Mouse (Mus musculus) stomach, postnatal 0 days (tissue): ENCODE measurements around the gene Ppfibp2. TPM values are rescaled to one million over a fixed set of nuclear protein-coding genes. Genes with fewer than 3 reads are reported as not detected.
A peak's percentile ranks its signal among the peaks of the same experiment; 100 is the strongest.

Experiments used
- ATAC-seq: fragments of 200-750 bp; cut with Nextera tagmentation; 2 replicates; pipeline ENCODE4 v1.8.0; 2017; ENCODE audit not compliant: low FRiP score, low TSS enrichment
- DNase-seq: peaks from one replicate; pipeline ENCODE4 v3.0.0-alpha.2; 2016; ENCODE audit warnings: low spot score
- H3K27ac ChIP-seq: fragments of 300-500 bp; sonication (generic); replicated peaks from 2 replicates; pipeline ENCODE4 v1.5.1; 2014; ENCODE audit warnings: mild to moderate bottlenecking, control low read depth
- H3K27me3 ChIP-seq: fragments of 300-500 bp; sonication (generic); 2 replicates; pipeline ENCODE4 v1.6.1; 2014; ENCODE audit warnings: low read length; ENCODE audit not compliant: control insufficient read depth, insufficient read depth
- H3K36me3 ChIP-seq: fragments of 300-500 bp; sonication (generic); 2 replicates; pipeline ENCODE4 v1.6.1; 2014; ENCODE audit warnings: low read length, mixed read lengths; ENCODE audit not compliant: control insufficient read depth, insufficient read depth
- H3K4me1 ChIP-seq: fragments of 300-500 bp; sonication (generic); replicated peaks from 2 replicates; pipeline ENCODE4 v1.6.1; 2014; ENCODE audit warnings: antibody characterized with exemption; ENCODE audit not compliant: control insufficient read depth, insufficient read depth
- H3K4me2 ChIP-seq: fragments of 300-500 bp; sonication (generic); replicated peaks from 2 replicates; pipeline ENCODE4 v1.6.1; 2014; ENCODE audit warnings: low read depth, mild to moderate bottlenecking, control low read depth, moderate library complexity
- H3K4me3 ChIP-seq: fragments of 300-500 bp; sonication (generic); 2 replicates; pipeline ENCODE4 v1.5.1; 2014; ENCODE audit warnings: low read depth, low read length, control low read depth
- H3K9ac ChIP-seq: fragments of 300-500 bp; sonication (generic); 2 replicates; pipeline ENCODE4 v1.6.1; 2014; ENCODE audit warnings: mild to moderate bottlenecking, low read length, control low read depth, mixed read lengths
- H3K9me3 ChIP-seq: fragments of 300-500 bp; sonication (generic); 2 replicates; pipeline ENCODE4 v1.6.1; 2016; ENCODE audit warnings: low read length; ENCODE audit not compliant: control insufficient read depth
- CTCF ChIP-seq: IDR thresholded peaks from 2 replicates; pipeline ENCODE4 v1.5.1; 2016; ENCODE audit warnings: antibody characterized with exemption, low read depth, mild to moderate bottlenecking, moderate library complexity
- EP300 ChIP-seq: optimal IDR thresholded peaks from 2 replicates; pipeline ENCODE3; 2016; ENCODE audit warnings: antibody characterized with exemption
- WGBS: fragments of 180-500 bp; shearing (Covaris S2); extraction: QIAGEN DNeasy Blood & Tissue Kit; methylation state at CpG from one replicate; pipeline ENCODE4 v1.1.7; 2014; 5-methylcytosine and 5-hydroxymethylcytosine counted together
- polyA plus RNA-seq: library from polyadenylated mRNA; unstranded; fragments of >200 nt; fragmentation: Nextera tagmentation; extraction: Ambion mirVana; gene quantifications from 2 replicates; pipeline ENCODE4 v1.2.1, GENCODE M21; 2015

Ppfibp2 gene
- polyA plus RNA-seq, 1 experiment from 2014 or later, result 17.8 TPM

DNA sequence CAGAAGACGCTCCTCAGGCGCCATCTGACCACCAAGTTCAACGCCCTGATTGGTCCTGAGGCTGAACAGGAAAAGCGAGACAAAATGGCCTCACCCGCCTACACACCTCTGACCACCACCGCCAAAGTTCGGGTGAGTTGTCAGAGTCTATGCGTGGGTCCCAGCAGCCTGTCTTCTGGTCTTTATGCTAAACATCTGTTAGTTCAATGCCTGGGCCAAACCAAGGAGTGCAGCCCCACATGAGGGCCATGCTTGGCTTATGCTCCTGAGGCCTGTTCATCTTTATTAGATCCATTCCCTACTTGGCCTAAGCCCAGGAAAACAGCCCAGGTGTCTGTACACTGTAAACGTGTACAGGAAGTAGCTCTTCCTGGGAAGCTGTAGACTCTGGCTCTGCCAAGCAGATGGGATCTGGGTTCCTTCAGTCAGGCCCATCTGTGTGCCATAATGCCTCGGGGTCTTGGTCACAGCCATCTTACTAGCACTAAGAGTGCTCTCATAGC lies 148.0 kb downstream of the Ppfibp2 start:
- peaks cover 17% of the 10 kb centered on the region for H3K36me3 ChIP-seq
- no peak for TF ChIP-seq CTCF
- TF ChIP-seq EP300, result no peak
- H3K27me3 ChIP-seq, result no peaks in the 10 kb centered on the region
- ATAC-seq (no peak), DNase-seq (no peak)
- no peak overlapping the region for H3K9ac ChIP-seq
- no peaks in the 10 kb centered on the region for H3K9me3 ChIP-seq
- H3K4me2 ChIP-seq, result no peak overlapping the region
- H3K4me1 ChIP-seq, result no peaks in the 10 kb centered on the region
- no peak overlapping the region for H3K4me3 ChIP-seq
- 85% methylated on average over 10 of the region's 10 CpGs for WGBS
- H3K27ac ChIP-seq, result no peak overlapping the region

DNA sequence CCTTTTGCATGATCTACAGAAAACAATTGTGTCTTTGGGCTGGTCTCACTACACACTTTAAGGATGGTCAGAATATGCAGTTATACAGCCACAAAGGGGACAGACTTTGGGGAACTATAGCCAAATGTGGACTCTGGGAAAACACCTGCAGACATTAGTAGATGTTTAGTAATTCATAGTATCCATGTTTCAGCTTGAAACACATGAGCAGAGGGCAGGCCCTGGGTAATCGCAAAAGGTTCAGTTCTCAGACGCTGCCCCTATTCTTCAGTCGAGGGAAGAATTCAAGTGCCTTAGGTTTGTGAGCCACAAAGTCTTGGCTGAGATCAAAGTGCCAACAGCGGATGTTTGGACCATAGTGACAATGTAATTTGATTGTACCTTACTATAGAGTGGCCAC lies 149.4 kb downstream of the Ppfibp2 start:
- Histone ChIP-seq H3K9ac (no peak overlapping the region), H3K9me3 (no peaks in the 10 kb centered on the region), H3K4me2 (no peak overlapping the region), H3K36me3 (peaks cover 17% of the 10 kb centered on the region), H3K4me3 (no peak overlapping the region), H3K27me3 (no peaks in the 10 kb centered on the region), H3K27ac (no peak overlapping the region), H3K4me1 (no peaks in the 10 kb centered on the region)
- ATAC-seq (no peak), DNase-seq (peak; percentile 6)
- TF ChIP-seq EP300 (no peak), CTCF (no peak)
- WGBS, result 84% methylated on average over 4 of the region's 4 CpGs

GRCm38 (mm10) chr7:107745111-107745510 lies 150.1 kb downstream of the Ppfibp2 start:
- TF ChIP-seq EP300, result no peak
- Histone ChIP-seq H3K4me2 (no peak overlapping the region), H3K27ac (no peak overlapping the region), H3K27me3 (no peaks in the 10 kb centered on the region), H3K36me3 (peaks cover 17% of the 10 kb centered on the region), H3K9me3 (no peaks in the 10 kb centered on the region), H3K9ac (no peak overlapping the region), H3K4me1 (no peaks in the 10 kb centered on the region), H3K4me3 (no peak overlapping the region)
- 68% methylated on average over 2 of the region's 2 CpGs for WGBS
- no peak for ATAC-seq
- peak; percentile 10 for DNase-seq

- Histone ChIP-seq H3K4me2 (no peak overlapping the region), H3K9me3 (no peaks in the 10 kb centered on the region), H3K27me3 (no peaks in the 10 kb centered on the region), H3K36me3 (peaks cover 17% of the 10 kb centered on the region), H3K4me1 (no peaks in the 10 kb centered on the region), H3K9ac (no peak overlapping the region), H3K27ac (no peak overlapping the region), H3K4me3 (no peak overlapping the region)
- DNase-seq (peak; percentile 11), ATAC-seq (no peak)
- 87% methylated on average over 8 of the region's 8 CpGs for WGBS
- TF ChIP-seq EP300 (no peak), CTCF (no peak)
These were observed 151.0 kb downstream of the Ppfibp2 start for GRCm38 (mm10) chr7:107746036-107746435.

DNA sequence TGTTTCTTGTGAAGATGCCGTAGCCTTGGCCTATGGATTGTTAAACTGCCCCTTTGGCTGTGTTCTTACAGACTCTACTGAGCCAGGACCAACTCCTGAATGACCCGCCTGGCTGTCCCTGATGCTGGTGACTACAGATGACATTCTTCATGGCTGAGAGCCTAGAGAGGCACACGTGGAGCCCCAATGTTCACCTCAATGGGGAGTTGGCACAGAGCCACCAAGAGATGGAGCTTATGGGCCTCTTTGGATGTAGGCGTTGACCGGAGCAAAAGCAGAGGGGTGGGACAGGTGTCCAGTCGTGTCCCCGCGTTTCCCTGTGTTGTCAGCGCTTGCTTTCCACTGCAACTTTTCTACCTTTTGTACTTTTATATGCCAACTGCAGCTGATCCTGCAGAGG lies 152.5 kb downstream of the Ppfibp2 start:
- Histone ChIP-seq H3K9me3 (no peaks in the 10 kb centered on the region), H3K9ac (no peak overlapping the region), H3K27ac (no peak overlapping the region), H3K27me3 (no peaks in the 10 kb centered on the region), H3K4me3 (no peak overlapping the region), H3K36me3 (peaks cover 17% of the 10 kb centered on the region), H3K4me1 (no peaks in the 10 kb centered on the region), H3K4me2 (no peak overlapping the region)
- TF ChIP-seq CTCF (no peak), EP300 (no peak)
- 82% methylated on average over 9 of the region's 9 CpGs for WGBS
- DNase-seq (no peak), ATAC-seq (no peak)

GRCm38 (mm10) chr7:107747954-107748353 lies 152.9 kb downstream of the Ppfibp2 start:
- DNase-seq (peak; percentile 73), ATAC-seq (peak; percentile 38; the same call in 1 of the 2 replicates)
- TF ChIP-seq CTCF (peak; percentile 88), EP300 (no peak)
- no peak overlapping the region for H3K4me3 ChIP-seq
- H3K9me3 ChIP-seq, result no peaks in the 10 kb centered on the region
- H3K27ac ChIP-seq, result no peak overlapping the region
- no peaks in the 10 kb centered on the region for H3K4me1 ChIP-seq
- 13% methylated on average over 2 of the region's 2 CpGs for WGBS
- no peak overlapping the region for H3K9ac ChIP-seq
- peaks cover 16% of the 10 kb centered on the region for H3K36me3 ChIP-seq
- no peaks in the 10 kb centered on the region for H3K27me3 ChIP-seq
- H3K4me2 ChIP-seq, result no peak overlapping the region
